Mouse (Mus musculus) CH12.LX (cell line): Measurements from ENCODE around the gene Lamtor4.

Experiments
- CHD1 ChIP-seq: IDR thresholded peaks from 2 replicates; pipeline ENCODE4 v1.6.1; 2012; ENCODE audit warnings: low read depth, low read length, improper control_type of control experiment, inconsistent platforms
- CHD2 ChIP-seq: IDR thresholded peaks from 2 replicates; pipeline ENCODE4 v1.6.1; 2011; ENCODE audit warnings: low read length, improper control_type of control experiment
- CTCF ChIP-seq, 2 experiments: IDR thresholded peaks in 1 of 2; conservative IDR thresholded peaks in 1 of 2; 2 replicates each; pipeline ENCODE4 v1.5.1; 2011 to 2012; ENCODE audit warnings: low read depth in 2 of 2, low read length in 2 of 2, improper control_type of control experiment in 1 of 2, inconsistent platforms in 1 of 2, mild to moderate bottlenecking in 1 of 2, moderate library complexity in 1 of 2
- ELF1 ChIP-seq: IDR thresholded peaks from 2 replicates; pipeline ENCODE4 v1.6.1; 2014; ENCODE audit warnings: low read depth, mild to moderate bottlenecking, inconsistent platforms, low read length, improper control_type of control experiment
- ETS1 ChIP-seq: conservative IDR thresholded peaks from 2 replicates; pipeline ENCODE4 v1.6.1; 2012; ENCODE audit warnings: low read depth, mild to moderate bottlenecking, inconsistent platforms, low read length, improper control_type of control experiment, moderate library complexity
- MAFK ChIP-seq: IDR thresholded peaks from 2 replicates; pipeline ENCODE4 v1.6.1; 2011; ENCODE audit warnings: low read length, improper control_type of control experiment; ENCODE audit not compliant: insufficient replicate concordance
- MAX ChIP-seq: IDR thresholded peaks from 2 replicates; pipeline ENCODE4 v1.6.1; 2011; ENCODE audit warnings: low read length, improper control_type of control experiment
- RAD21 ChIP-seq: IDR thresholded peaks from 2 replicates; pipeline ENCODE4 v1.6.1; 2011; ENCODE audit warnings: low read depth, mild to moderate bottlenecking, low read length, improper control_type of control experiment, moderate library complexity
- ZMIZ1 ChIP-seq: IDR thresholded peaks from 2 replicates; pipeline ENCODE4 v1.6.1; 2012; ENCODE audit warnings: low read depth, mild to moderate bottlenecking, inconsistent platforms, low read length, improper control_type of control experiment

DNA sequence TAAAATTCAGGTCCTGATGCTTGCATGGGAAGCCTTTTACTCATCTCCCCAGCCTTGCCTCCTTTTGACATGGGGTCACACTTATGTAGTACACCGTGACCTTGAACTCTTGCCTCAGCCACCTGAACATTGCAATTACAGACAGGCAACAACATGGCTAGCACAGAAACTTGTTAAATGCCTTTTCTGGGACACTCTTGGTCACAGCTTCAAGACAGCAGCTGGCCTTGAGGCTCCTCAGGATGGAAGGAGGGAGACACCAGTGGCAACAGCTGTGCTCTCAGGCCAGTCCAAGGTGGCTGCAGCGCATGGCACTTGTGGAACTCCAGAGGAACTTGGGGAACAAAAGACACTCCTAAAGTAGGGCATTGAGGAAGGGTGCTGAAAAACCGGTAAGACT lies 11.8 kb downstream of the Lamtor4 start:
- TF ChIP-seq MAX (no peak), ZMIZ1 (no peak), ELF1 (no peak), MAFK (no peak), CHD1 (no peak), RAD21 (no peak), CHD2 (no peak), CTCF (conservative IDR thresholded peaks at IDR 0.05 in 1 of 2, IDR thresholded peaks at IDR 0.05 in 1 of 2; ENCODE audit: low read depth in 2 of 2, low read length in 2 of 2) (no peak), ETS1 (no peak)
